Mouse (Mus musculus) thymus, adult 2 months (tissue): Measurements from ENCODE around the gene Urgcp. TPM values are rescaled to one million over a fixed set of nuclear protein-coding genes. Genes with fewer than 3 reads are reported as not detected.

ENCODE experiments used
- DNase-seq: peaks from one replicate; pipeline ENCODE4 v3.0.0; 2021
- H3K27ac ChIP-seq: fragments of 200-500 bp; 2 replicates; pipeline ENCODE4 v1.5.1; 2012; ENCODE audit warnings: low read length, control low read depth; ENCODE audit not compliant: control insufficient read depth, insufficient read depth
- H3K27me3 ChIP-seq: fragments of 200-500 bp; 2 replicates; pipeline ENCODE4 v1.6.1; 2012; ENCODE audit warnings: mild to moderate bottlenecking, low read length, moderate library complexity, mixed read lengths; ENCODE audit not compliant: control insufficient read depth, insufficient read depth
- H3K36me3 ChIP-seq: fragments of 200-500 bp; 2 replicates; pipeline ENCODE4 v1.6.1; 2012; ENCODE audit warnings: mild to moderate bottlenecking, low read length, moderate library complexity; ENCODE audit not compliant: control insufficient read depth, insufficient read depth
- H3K4me1 ChIP-seq: fragments of 200-500 bp; replicated peaks from 2 replicates; pipeline ENCODE4 v1.6.1; 2012; ENCODE audit warnings: low read length; ENCODE audit not compliant: control insufficient read depth, insufficient read depth
- H3K4me3 ChIP-seq: fragments of 200-500 bp; 2 replicates; pipeline ENCODE4 v1.5.1; 2012; ENCODE audit warnings: mild to moderate bottlenecking, low read length, control low read depth, moderate library complexity; ENCODE audit not compliant: control insufficient read depth, insufficient read depth
- CTCF ChIP-seq: fragments of 200-500 bp; IDR thresholded peaks from 2 replicates; pipeline ENCODE4 v1.5.1; 2012; ENCODE audit warnings: mild to moderate bottlenecking, control low read depth, low read length, moderate library complexity, borderline replicate concordance; ENCODE audit not compliant: control insufficient read depth, poor library complexity, insufficient read depth; ENCODE audit errors: extremely low read depth
- POLR2A ChIP-seq: fragments of 200-500 bp; IDR thresholded peaks from 2 replicates; pipeline ENCODE4 v1.6.1; 2012; ENCODE audit warnings: mild to moderate bottlenecking, low read length, control low read depth, moderate library complexity; ENCODE audit not compliant: control insufficient read depth, poor library complexity, insufficient read depth; ENCODE audit errors: extremely low read depth
- WGBS: fragments of 180-500 bp; shearing (Covaris S2); methylation state at CpG from one replicate; pipeline ENCODE4 v1.1.7; 2018; 5-methylcytosine and 5-hydroxymethylcytosine counted together
- polyA plus RNA-seq: library from polyadenylated mRNA; depleted of rRNA; stranded (reverse); fragments of >200 nt; gene quantifications from 2 replicates; pipeline ENCODE4 v1.2.3, GENCODE M21; 2012; rRNA removed

The Urgcp gene
- polyA plus RNA-seq, 1 experiment: 22.2 TPM

DNA sequence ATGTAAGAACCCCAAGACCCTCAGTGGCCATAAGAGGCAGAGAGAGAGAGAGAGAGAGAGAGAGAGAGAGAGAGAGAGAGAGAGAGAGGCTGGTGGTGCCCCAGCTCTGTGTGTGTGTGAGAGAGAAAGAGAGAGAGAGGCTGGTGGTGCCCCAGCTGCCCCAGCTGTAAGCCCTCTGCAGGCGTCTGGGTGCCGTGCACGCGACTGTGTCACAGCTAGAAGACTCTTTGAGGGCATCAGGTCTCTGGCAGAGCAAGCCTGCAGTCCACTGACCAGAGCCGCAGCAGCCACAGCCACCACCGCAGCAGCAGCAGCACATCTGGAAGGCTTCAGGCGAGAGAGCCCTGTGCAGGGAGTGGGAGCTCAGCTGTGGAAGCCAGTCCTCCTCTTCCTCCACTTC, 77.9 kb downstream of the Urgcp start:
- no peaks in the 10 kb centered on the region for H3K27me3 ChIP-seq
- WGBS: 52% methylated on average over 7 of the region's 7 CpGs
- no peak overlapping the region for H3K4me3 ChIP-seq
- TF ChIP-seq CTCF: no peak
- no peak for TF ChIP-seq POLR2A
- no peak overlapping the region for H3K27ac ChIP-seq
- no peaks in the 10 kb centered on the region for H3K36me3 ChIP-seq
- no peak for DNase-seq
- no peaks in the 10 kb centered on the region for H3K4me1 ChIP-seq

DNA sequence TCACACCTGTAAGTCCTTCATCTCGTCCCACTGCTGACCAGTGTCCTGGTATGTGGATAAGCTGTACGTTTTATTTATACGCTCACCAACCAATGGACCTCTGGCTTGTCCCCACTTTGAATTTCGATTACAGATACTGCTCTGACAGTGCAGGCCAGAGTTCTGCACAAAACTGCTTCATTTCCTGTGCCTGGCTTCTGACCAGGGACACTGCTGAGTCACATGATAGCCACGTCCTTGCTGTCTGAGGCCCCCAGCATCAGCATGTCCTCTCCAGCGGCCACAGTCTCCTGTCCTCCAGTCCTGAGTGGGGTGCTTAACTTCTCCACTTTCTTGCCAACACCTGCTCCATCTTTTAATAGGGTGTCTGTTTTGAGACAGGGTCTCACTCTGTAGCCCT, 79.6 kb downstream of the Urgcp start:
- Histone ChIP-seq H3K36me3 (no peaks in the 10 kb centered on the region), H3K4me3 (no peak overlapping the region), H3K4me1 (no peaks in the 10 kb centered on the region), H3K27ac (no peak overlapping the region), H3K27me3 (no peaks in the 10 kb centered on the region)
- no peak for DNase-seq
- TF ChIP-seq POLR2A (no peak), CTCF (no peak)
- WGBS: 74% methylated on average over 6 of the region's 6 CpGs

Other genes starting within 250 kb of the Urgcp start
- 113 and 118 TPM in 2 replicates for gene Xbp1, start 241.7 kb downstream of the Urgcp start, polyA plus RNA-seq
- 12.2 and 13.9 TPM in 2 replicates for gene Ccdc117, start 220.2 kb downstream of the Urgcp start, polyA plus RNA-seq
- not detected in 2 replicates for gene Ankrd36, start 192.7 kb downstream of the Urgcp start, polyA plus RNA-seq
- 217 and 219 TPM in 2 replicates for gene Mrps24, start 46.7 kb downstream of the Urgcp start, polyA plus RNA-seq
- 121 and 136 TPM in 2 replicates for gene Dbnl, start 26.1 kb upstream of the Urgcp start, polyA plus RNA-seq
- 11.1 and 38.2 TPM in 2 replicates for gene Pgam2, start 41.4 kb upstream of the Urgcp start, polyA plus RNA-seq
- gene Polm, start 75.6 kb upstream of the Urgcp start, polyA plus RNA-seq: 56.8 and 63.9 TPM in 2 replicates
- gene Aebp1, start 99.6 kb upstream of the Urgcp start, polyA plus RNA-seq: 18.5 and 22.9 TPM in 2 replicates
- gene Pold2, start 115.9 kb upstream of the Urgcp start, polyA plus RNA-seq: 309 and 345 TPM in 2 replicates
- 19.3 and 68.0 TPM in 2 replicates for gene Myl7, start 136.4 kb upstream of the Urgcp start, polyA plus RNA-seq
- gene Gck, start 187.7 kb upstream of the Urgcp start, polyA plus RNA-seq: 0.58 and 0.68 TPM in 2 replicates
- gene Ykt6, start 193.3 kb upstream of the Urgcp start, polyA plus RNA-seq: 85.8 and 101 TPM in 2 replicates